Mouse (Mus musculus): ENCODE results near the gene Arap1. TPM values are rescaled to one million over a fixed set of nuclear protein-coding genes. Genes with fewer than 3 reads are reported as not detected.

Gene Arap1
- polyA plus RNA-seq, 1 experiment from 2014 or later: 29.2 TPM

GRCm38 (mm10) chr7:101335228-101335627, 12.6 kb upstream of the Arap1 start:
- Histone ChIP-seq H3K4me1 (ENCODE audit: control insufficient read depth in 2 of 2, insufficient read depth in 2 of 2, low read length in 2 of 2) (peaks cover under 1 to 4% of the 10 kb centered on the region in 2 experiments; a peak in 2 of 4 replicates), H3K27ac (replicated peaks in 1 of 2; ENCODE audit: control insufficient read depth in 1 of 2, insufficient read depth in 1 of 2, low read depth in 2 of 2, low read length in 2 of 2) (no peak overlapping the region)

GRCm38 (mm10) chr7:101336686-101337085, 11.2 kb upstream of the Arap1 start:
- no peaks in the 10 kb centered on the region for H3K36me3 ChIP-seq (ENCODE audit: control insufficient read depth, insufficient read depth, low read length)
- H3K27me3 ChIP-seq (ENCODE audit: control insufficient read depth, insufficient read depth, low read length): no peaks in the 10 kb centered on the region; the same call in 1 of the 2 replicates
- no peak for ATAC-seq (ENCODE audit: insufficient number of reproducible peaks, insufficient read depth, low FRiP score, low read depth)
- no peak overlapping the region for H3K4me3 ChIP-seq (ENCODE audit: control insufficient read depth in 1 of 2, insufficient read depth in 1 of 2, low read depth in 1 of 2, low read length in 2 of 2)
- 77% methylated on average over 3 of the region's 3 CpGs for WGBS
- H3K4me1 ChIP-seq (ENCODE audit: control insufficient read depth in 2 of 2, insufficient read depth in 2 of 2, low read length in 2 of 2): peaks cover 2 to 5% of the 10 kb centered on the region in 2 experiments; a peak in 2 of 4 replicates
- H3K27ac ChIP-seq (replicated peaks in 1 of 2; ENCODE audit: control insufficient read depth in 1 of 2, insufficient read depth in 1 of 2, low read depth in 2 of 2, low read length in 2 of 2): no peak overlapping the region
- no peaks in the 10 kb centered on the region for H3K9me3 ChIP-seq (ENCODE audit: control insufficient read depth, low read length)
- no peak overlapping the region for H3K4me2 ChIP-seq (ENCODE audit: low read length)
- H3K9ac ChIP-seq (ENCODE audit: low read length): no peak overlapping the region

More at GRCm38 (mm10) chr7:101335228-101335627, 12.6 kb upstream of the Arap1 start:
- Histone ChIP-seq H3K36me3 (ENCODE audit: control insufficient read depth, insufficient read depth, low read length) (no peaks in the 10 kb centered on the region), H3K9ac (ENCODE audit: low read length) (no peak overlapping the region), H3K4me3 (ENCODE audit: control insufficient read depth in 1 of 2, insufficient read depth in 1 of 2, low read depth in 1 of 2, low read length in 2 of 2) (no peak overlapping the region), H3K9me3 (ENCODE audit: control insufficient read depth, low read length) (no peaks in the 10 kb centered on the region), H3K4me2 (ENCODE audit: low read length) (no peak overlapping the region), H3K27me3 (ENCODE audit: control insufficient read depth, insufficient read depth, low read length) (no peaks in the 10 kb centered on the region; the same call in 1 of the 2 replicates)
- 72% methylated on average over 2 of the region's 2 CpGs for WGBS
- ATAC-seq (ENCODE audit: insufficient number of reproducible peaks, insufficient read depth, low FRiP score, low read depth): no peak

- Histone ChIP-seq H3K9ac (ENCODE audit: low read length) (no peak overlapping the region), H3K27me3 (ENCODE audit: control insufficient read depth, insufficient read depth, low read length) (no peaks in the 10 kb centered on the region; the same call in 1 of the 2 replicates), H3K4me1 (ENCODE audit: control insufficient read depth in 2 of 2, insufficient read depth in 2 of 2, low read length in 2 of 2) (peaks cover 3 to 9% of the 10 kb centered on the region in 2 experiments; a peak in 3 of 4 replicates), H3K4me2 (ENCODE audit: low read length) (no peak overlapping the region), H3K9me3 (ENCODE audit: control insufficient read depth, low read length) (no peaks in the 10 kb centered on the region), H3K4me3 (ENCODE audit: control insufficient read depth in 1 of 2, insufficient read depth in 1 of 2, low read depth in 1 of 2, low read length in 2 of 2) (no peak overlapping the region), H3K27ac (replicated peaks in 1 of 2; ENCODE audit: control insufficient read depth in 1 of 2, insufficient read depth in 1 of 2, low read depth in 2 of 2, low read length in 2 of 2) (no peak overlapping the region), H3K36me3 (ENCODE audit: control insufficient read depth, insufficient read depth, low read length) (no peaks in the 10 kb centered on the region)
- ATAC-seq (ENCODE audit: insufficient number of reproducible peaks, insufficient read depth, low FRiP score, low read depth): no peak
- 89% methylated on average over 3 of the region's 3 CpGs for WGBS
Observed at GRCm38 (mm10) chr7:101337401-101337800, 10.5 kb upstream of the Arap1 start.

- Histone ChIP-seq H3K27me3 (ENCODE audit: control insufficient read depth, insufficient read depth, low read length) (no peaks in the 10 kb centered on the region), H3K9me3 (ENCODE audit: control insufficient read depth, low read length) (no peaks in the 10 kb centered on the region), H3K36me3 (ENCODE audit: control insufficient read depth, insufficient read depth, low read length) (no peaks in the 10 kb centered on the region; the same call in 1 of the 2 replicates), H3K4me1 (ENCODE audit: control insufficient read depth in 2 of 2, insufficient read depth in 2 of 2, low read length in 2 of 2) (peaks cover 12 to 24% of the 10 kb centered on the region in 2 experiments), H3K4me2 (ENCODE audit: low read length) (no peak overlapping the region), H3K9ac (ENCODE audit: low read length) (no peak overlapping the region), H3K27ac (replicated peaks in 1 of 2; ENCODE audit: control insufficient read depth in 1 of 2, insufficient read depth in 1 of 2, low read depth in 2 of 2, low read length in 2 of 2) (peak overlapping the region in 1 of 2 experiments; percentile 6; a peak in 1 of 4 replicates), H3K4me3 (ENCODE audit: control insufficient read depth in 1 of 2, insufficient read depth in 1 of 2, low read depth in 1 of 2, low read length in 2 of 2) (no peak overlapping the region)
- ATAC-seq (ENCODE audit: insufficient number of reproducible peaks, insufficient read depth, low FRiP score, low read depth): no peak
- 58% methylated on average over 6 of the region's 6 CpGs for WGBS
Observed at GRCm38 (mm10) chr7:101341405-101341804, 6.5 kb upstream of the Arap1 start.

- H3K36me3 ChIP-seq (ENCODE audit: control insufficient read depth, insufficient read depth, low read length): no peaks in the 10 kb centered on the region; the same call in 1 of the 2 replicates
- H3K9me3 ChIP-seq (ENCODE audit: control insufficient read depth, low read length): no peaks in the 10 kb centered on the region
- H3K4me3 ChIP-seq (ENCODE audit: control insufficient read depth in 1 of 2, insufficient read depth in 1 of 2, low read depth in 1 of 2, low read length in 2 of 2): no peak overlapping the region
- no peak; the same call in 1 of the 2 replicates for ATAC-seq (ENCODE audit: insufficient number of reproducible peaks, insufficient read depth, low FRiP score, low read depth)
- 58% methylated on average over 7 of the region's 7 CpGs for WGBS
- peaks cover 16 to 24% of the 10 kb centered on the region in 2 experiments for H3K4me1 ChIP-seq (ENCODE audit: control insufficient read depth in 2 of 2, insufficient read depth in 2 of 2, low read length in 2 of 2)
- H3K27me3 ChIP-seq (ENCODE audit: control insufficient read depth, insufficient read depth, low read length): no peaks in the 10 kb centered on the region
- H3K9ac ChIP-seq (ENCODE audit: low read length): no peak overlapping the region
- H3K4me2 ChIP-seq (ENCODE audit: low read length): no peak overlapping the region
- no peak overlapping the region for H3K27ac ChIP-seq (replicated peaks in 1 of 2; ENCODE audit: control insufficient read depth in 1 of 2, insufficient read depth in 1 of 2, low read depth in 2 of 2, low read length in 2 of 2)
Observed at GRCm38 (mm10) chr7:101343135-101343534, 4.7 kb upstream of the Arap1 start.

GRCm38 (mm10) chr7:101344892-101345291, 3.0 kb upstream of the Arap1 start:
- ATAC-seq (ENCODE audit: insufficient number of reproducible peaks, insufficient read depth, low FRiP score, low read depth): no peak
- WGBS: 40% methylated on average over 4 of the region's 4 CpGs
- H3K4me1 ChIP-seq (ENCODE audit: control insufficient read depth in 2 of 2, insufficient read depth in 2 of 2, low read length in 2 of 2): peaks cover 20 to 37% of the 10 kb centered on the region in 2 experiments
- no peak overlapping the region for H3K4me2 ChIP-seq (ENCODE audit: low read length)
- H3K9ac ChIP-seq (ENCODE audit: low read length): no peak overlapping the region
- H3K36me3 ChIP-seq (ENCODE audit: control insufficient read depth, insufficient read depth, low read length): no peaks in the 10 kb centered on the region; the same call in 1 of the 2 replicates
- H3K27ac ChIP-seq (replicated peaks in 1 of 2; ENCODE audit: control insufficient read depth in 1 of 2, insufficient read depth in 1 of 2, low read depth in 2 of 2, low read length in 2 of 2): no peak overlapping the region
- no peak overlapping the region for H3K4me3 ChIP-seq (ENCODE audit: control insufficient read depth in 1 of 2, insufficient read depth in 1 of 2, low read depth in 1 of 2, low read length in 2 of 2)
- peaks cover 10% of the 10 kb centered on the region for H3K27me3 ChIP-seq (ENCODE audit: control insufficient read depth, insufficient read depth, low read length)
- no peaks in the 10 kb centered on the region for H3K9me3 ChIP-seq (ENCODE audit: control insufficient read depth, low read length)

- H3K4me3 ChIP-seq (ENCODE audit: control insufficient read depth in 1 of 2, insufficient read depth in 1 of 2, low read depth in 1 of 2, low read length in 2 of 2): no peak overlapping the region
- H3K4me1 ChIP-seq (ENCODE audit: control insufficient read depth in 2 of 2, insufficient read depth in 2 of 2, low read length in 2 of 2): peaks cover 20 to 31% of the 10 kb centered on the region in 2 experiments
- no peak overlapping the region for H3K4me2 ChIP-seq (ENCODE audit: low read length)
- no peak overlapping the region; the same call in 1 of the 2 replicates for H3K9ac ChIP-seq (ENCODE audit: low read length)
- no peak for ATAC-seq (ENCODE audit: insufficient number of reproducible peaks, insufficient read depth, low FRiP score, low read depth)
- no peaks in the 10 kb centered on the region for H3K9me3 ChIP-seq (ENCODE audit: control insufficient read depth, low read length)
- no peak overlapping the region for H3K27ac ChIP-seq (replicated peaks in 1 of 2; ENCODE audit: control insufficient read depth in 1 of 2, insufficient read depth in 1 of 2, low read depth in 2 of 2, low read length in 2 of 2)
- no peaks in the 10 kb centered on the region; the same call in 1 of the 2 replicates for H3K36me3 ChIP-seq (ENCODE audit: control insufficient read depth, insufficient read depth, low read length)
- 86% methylated on average over 2 of the region's 2 CpGs for WGBS
- peaks cover 22% of the 10 kb centered on the region for H3K27me3 ChIP-seq (ENCODE audit: control insufficient read depth, insufficient read depth, low read length)
Observed at GRCm38 (mm10) chr7:101346991-101347390, 876 bp upstream of the Arap1 start.

GRCm38 (mm10) chr7:101348312-101348711, 445 bp downstream of the Arap1 start:
- peak overlapping the region; percentile 59 to 63 for H3K4me3 ChIP-seq (ENCODE audit: control insufficient read depth in 1 of 2, insufficient read depth in 1 of 2, low read depth in 1 of 2, low read length in 2 of 2)
- WGBS: 4% methylated on average over 13 of the region's 13 CpGs
- H3K9me3 ChIP-seq (ENCODE audit: control insufficient read depth, low read length): no peaks in the 10 kb centered on the region
- H3K4me1 ChIP-seq (ENCODE audit: control insufficient read depth in 2 of 2, insufficient read depth in 2 of 2, low read length in 2 of 2): peaks cover 15 to 23% of the 10 kb centered on the region in 2 experiments
- H3K27ac ChIP-seq (replicated peaks in 1 of 2; ENCODE audit: control insufficient read depth in 1 of 2, insufficient read depth in 1 of 2, low read depth in 2 of 2, low read length in 2 of 2): no peak overlapping the region
- ATAC-seq (ENCODE audit: insufficient number of reproducible peaks, insufficient read depth, low FRiP score, low read depth): no peak
- H3K27me3 ChIP-seq (ENCODE audit: control insufficient read depth, insufficient read depth, low read length): peaks cover 22% of the 10 kb centered on the region
- H3K4me2 ChIP-seq (ENCODE audit: low read length): peak overlapping the region; percentile 98
- H3K36me3 ChIP-seq (ENCODE audit: control insufficient read depth, insufficient read depth, low read length): no peaks in the 10 kb centered on the region; the same call in 1 of the 2 replicates
- H3K9ac ChIP-seq (ENCODE audit: low read length): peak overlapping the region; percentile 71

All from heart, embryonic 14.5 days (tissue).